Mouse (Mus musculus): ENCODE measurements around the gene Olfr107. TPM values are rescaled to one million over a fixed set of nuclear protein-coding genes. Genes with fewer than 3 reads are reported as not detected.

Olfr107 gene
- polyA plus RNA-seq (2015; fragmentation: Nextera tagmentation; extraction: Ambion mirVana) = 0.04 TPM in 1 of 2 replicates, not detected in the other

DNA sequence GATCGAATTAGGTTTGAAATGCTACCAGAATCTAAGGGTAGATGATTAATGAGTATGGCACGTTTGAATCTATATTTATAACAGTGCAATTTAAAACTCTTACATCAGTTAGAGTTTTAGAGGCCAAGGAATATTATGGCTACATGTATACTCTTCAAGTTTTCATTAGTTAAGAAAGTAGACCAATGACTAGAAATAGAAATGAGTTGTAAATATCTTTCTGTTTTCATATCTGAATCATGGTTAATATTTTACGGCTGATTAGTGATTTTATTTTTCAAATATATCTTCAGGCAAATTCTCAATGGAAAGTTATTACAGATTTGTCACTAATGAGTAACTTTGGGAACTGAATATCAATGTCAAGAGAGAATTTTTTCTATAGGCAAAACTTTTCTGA is at the start of gene Olfr107:
TSS of gene Olfr107 (plus strand) at position 301 of the 400 bp plus-strand sequence.
- no peak within 1 kb of the TSS for H3K4me3 ChIP-seq
- H3K4me1 ChIP-seq = no peaks in the 10 kb centered on the region
- no peak for ATAC-seq (ENCODE audit: low FRiP score, low read depth)

DNA sequence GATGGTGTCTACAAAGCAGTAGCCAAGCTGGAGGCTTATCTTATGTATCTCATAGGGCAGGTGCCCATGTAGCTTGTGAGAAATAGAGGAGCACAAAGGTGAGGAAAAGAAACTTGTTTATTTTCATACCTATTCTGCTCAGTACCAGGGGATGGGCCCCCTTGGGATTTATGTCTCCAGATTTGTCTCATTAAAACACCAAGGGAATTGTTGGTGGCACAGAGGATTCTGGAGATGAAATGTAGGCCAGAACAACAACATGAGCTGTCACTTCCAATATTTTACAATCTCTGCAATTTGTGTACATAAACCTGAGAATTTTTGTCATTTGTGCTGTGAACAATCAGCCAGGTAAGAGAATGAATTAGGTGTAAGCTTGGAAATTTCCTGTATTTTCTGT is 39.7 kb upstream of the Olfr107 start, which contains the start of gene Olfr104-ps:
TSS of gene Olfr104-ps (plus strand) at position 301 of the 400 bp plus-strand sequence.
- Histone ChIP-seq H3K4me3 (no peak within 1 kb of the TSS), H3K4me2 (replicated peaks) (no peak within 1 kb of the TSS), H3K4me1 (no peaks in the 10 kb centered on the region), H3K27ac (no peak within 1 kb of the TSS), H3K27me3 (no peaks in the 10 kb centered on the region), H3K9ac (no peak within 1 kb of the TSS), H3K9me3 (no peaks in the 10 kb centered on the region), H3K36me3 (no peaks in the 10 kb centered on the region)
- ATAC-seq (ENCODE audit: low FRiP score, low read depth) = no peak

More for the DNA sequence above, at the start of gene Olfr107:
- Histone ChIP-seq H3K4me2 (replicated peaks) (no peak within 1 kb of the TSS), H3K9me3 (no peaks in the 10 kb centered on the region), H3K27me3 (no peaks in the 10 kb centered on the region), H3K36me3 (no peaks in the 10 kb centered on the region), H3K9ac (no peak within 1 kb of the TSS), H3K27ac (no peak within 1 kb of the TSS)
- WGBS = 78% methylated on average over 3 of the region's 3 CpGs

DNA sequence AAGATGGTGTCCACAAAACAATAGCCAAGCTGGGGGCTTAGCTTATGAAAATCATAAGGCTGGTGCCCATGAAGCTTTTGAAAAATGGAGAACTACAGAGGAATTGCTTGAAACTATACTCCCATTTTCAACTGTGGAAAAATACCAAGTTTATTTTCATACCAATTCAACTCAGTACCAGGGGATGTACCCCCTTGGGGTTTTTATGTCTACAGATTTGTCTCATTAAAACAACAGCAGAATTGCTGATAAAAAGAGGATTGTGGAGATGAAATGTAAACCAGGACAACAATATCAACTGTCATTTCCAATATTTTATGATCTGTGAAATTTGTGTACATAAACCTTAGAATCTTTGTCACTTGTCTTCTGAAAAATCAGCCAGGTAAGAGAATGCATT is 20.3 kb upstream of the Olfr107 start, which contains the start of gene Olfr105-ps:
TSS of gene Olfr105-ps (plus strand) at position 301 of the 400 bp plus-strand sequence.
- no peak within 1 kb of the TSS for H3K4me3 ChIP-seq
- 0 out of 2 replicates have a peak, but pooled peaks cover 2% of the 10 kb centered on the region for H3K9me3 ChIP-seq
- no peaks in the 10 kb centered on the region for H3K27me3 ChIP-seq
- no peak within 1 kb of the TSS for H3K27ac ChIP-seq
- no peak for ATAC-seq (ENCODE audit: low FRiP score, low read depth)
- no peaks in the 10 kb centered on the region for H3K4me1 ChIP-seq
- H3K9ac ChIP-seq = no peak within 1 kb of the TSS
- no peaks in the 10 kb centered on the region for H3K36me3 ChIP-seq
- H3K4me2 ChIP-seq (replicated peaks) = no peak within 1 kb of the TSS

DNA sequence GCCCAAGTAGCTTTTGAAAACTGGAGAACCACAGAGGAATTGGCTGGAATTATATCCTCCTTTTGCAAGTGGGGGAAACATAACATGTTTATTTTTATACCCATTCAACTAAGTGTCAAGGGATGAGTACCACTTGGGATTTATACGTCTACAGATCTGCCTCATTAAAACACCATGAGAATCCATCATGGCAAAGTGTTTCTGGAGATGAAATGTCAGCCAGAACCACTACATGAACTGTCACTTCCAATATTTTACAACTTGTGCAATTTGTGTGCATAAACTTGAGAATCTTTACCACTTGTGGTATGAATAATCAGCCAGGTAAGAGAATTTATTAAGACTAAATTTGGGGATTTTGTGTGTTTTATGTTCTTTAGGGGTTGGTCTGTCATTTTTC is 8.9 kb upstream of the Olfr107 start, which contains the start of gene Olfr106-ps:
TSS of gene Olfr106-ps (plus strand) at position 301 of the 400 bp plus-strand sequence.
- no peaks in the 10 kb centered on the region for H3K4me1 ChIP-seq
- H3K9ac ChIP-seq = no peak within 1 kb of the TSS
- no peak for ATAC-seq (ENCODE audit: low FRiP score, low read depth)
- no peaks in the 10 kb centered on the region for H3K36me3 ChIP-seq
- WGBS = 72% methylated on average over 1 of the region's 1 CpGs
- H3K9me3 ChIP-seq = no peaks in the 10 kb centered on the region
- no peak within 1 kb of the TSS for H3K4me3 ChIP-seq
- no peaks in the 10 kb centered on the region for H3K27me3 ChIP-seq
- H3K27ac ChIP-seq = no peak within 1 kb of the TSS
- no peak within 1 kb of the TSS for H3K4me2 ChIP-seq (replicated peaks)

DNA sequence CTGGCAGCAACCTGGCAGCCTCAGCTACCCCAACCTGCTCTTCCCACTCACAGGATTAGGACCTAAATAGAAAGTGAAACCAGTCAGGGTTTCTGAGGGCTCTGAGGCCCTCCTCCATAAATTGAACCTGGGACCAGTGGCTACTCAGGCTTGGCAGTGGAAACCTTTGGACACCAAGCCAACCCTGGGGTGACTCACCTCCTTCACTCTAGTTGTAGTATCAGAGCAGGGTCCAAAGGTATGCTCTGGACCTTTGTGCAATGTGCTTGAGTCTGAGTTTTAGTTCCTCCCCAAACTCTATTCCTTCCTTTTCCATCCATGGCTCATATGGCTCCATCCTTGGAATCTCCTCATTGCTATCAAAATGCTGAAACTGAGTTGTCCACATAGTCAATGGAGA is 14.4 kb downstream of the Olfr107 start:
- no peaks in the 10 kb centered on the region for H3K4me1 ChIP-seq
- H3K4me2 ChIP-seq (replicated peaks) = no peak overlapping the region
- no peak overlapping the region for H3K27ac ChIP-seq
- no peaks in the 10 kb centered on the region for H3K36me3 ChIP-seq
- no peaks in the 10 kb centered on the region for H3K27me3 ChIP-seq
- H3K4me3 ChIP-seq = no peak overlapping the region
- no peak for ATAC-seq (ENCODE audit: low FRiP score, low read depth)
- H3K9ac ChIP-seq = no peak overlapping the region
- H3K9me3 ChIP-seq = 0 out of 2 replicates have a peak, but pooled peaks cover 7% of the 10 kb centered on the region

GRCm38 (mm10) chr17:37445180-37445579 is 46.2 kb downstream of the Olfr107 start, which contains the start of gene Olfr108:
Olfr108 (plus strand) TSS chr17:37445480.
- Histone ChIP-seq H3K27ac (no peak within 1 kb of the TSS), H3K4me3 (no peak within 1 kb of the TSS), H3K27me3 (no peaks in the 10 kb centered on the region), H3K4me2 (replicated peaks) (no peak within 1 kb of the TSS), H3K9ac (no peak within 1 kb of the TSS), H3K4me1 (no peaks in the 10 kb centered on the region), H3K36me3 (no peaks in the 10 kb centered on the region), H3K9me3 (no peaks in the 10 kb centered on the region; the same call in 1 of the 2 replicates)
- WGBS = 82% methylated on average over 1 of the region's 1 CpGs
- ATAC-seq (ENCODE audit: low FRiP score, low read depth) = no peak

Other genes with a start within 250 kb of the Olfr107 start
- not detected in 2 replicates for gene Olfr93, start 237.7 kb upstream of the Olfr107 start, polyA plus RNA-seq (2015; fragmentation: Nextera tagmentation; extraction: Ambion mirVana)
- not detected in 2 replicates for gene Ubd, start 205.3 kb upstream of the Olfr107 start, polyA plus RNA-seq (2015; fragmentation: Nextera tagmentation; extraction: Ambion mirVana)
- gene Olfr94, start 198.2 kb upstream of the Olfr107 start, polyA plus RNA-seq (2015; fragmentation: Nextera tagmentation; extraction: Ambion mirVana) = not detected in 2 replicates
- gene Olfr95, start 186.1 kb upstream of the Olfr107 start, polyA plus RNA-seq (2015; fragmentation: Nextera tagmentation; extraction: Ambion mirVana) = not detected in 2 replicates
- not detected in 2 replicates for gene Olfr96, start 179.1 kb upstream of the Olfr107 start, polyA plus RNA-seq (2015; fragmentation: Nextera tagmentation; extraction: Ambion mirVana)
- gene Olfr97, start 161.9 kb upstream of the Olfr107 start, polyA plus RNA-seq (2015; fragmentation: Nextera tagmentation; extraction: Ambion mirVana) = not detected in 2 replicates
- gene Olfr98, start 135.5 kb upstream of the Olfr107 start, polyA plus RNA-seq (2015; fragmentation: Nextera tagmentation; extraction: Ambion mirVana) = not detected in 2 replicates
- gene H2-M3, start 129.0 kb upstream of the Olfr107 start, polyA plus RNA-seq (2015; fragmentation: Nextera tagmentation; extraction: Ambion mirVana) = 1.8 and 2.0 TPM in 2 replicates
- gene Olfr99, start 115.8 kb upstream of the Olfr107 start, polyA plus RNA-seq (2015; fragmentation: Nextera tagmentation; extraction: Ambion mirVana) = not detected in 2 replicates
- not detected in 2 replicates for gene Olfr101, start 94.9 kb upstream of the Olfr107 start, polyA plus RNA-seq (2015; fragmentation: Nextera tagmentation; extraction: Ambion mirVana)
- not detected in 2 replicates for gene Olfr102, start 82.2 kb upstream of the Olfr107 start, polyA plus RNA-seq (2015; fragmentation: Nextera tagmentation; extraction: Ambion mirVana)
- gene Olfr103, start 59.5 kb upstream of the Olfr107 start, polyA plus RNA-seq (2015; fragmentation: Nextera tagmentation; extraction: Ambion mirVana) = not detected in 2 replicates
- gene Olfr104-ps, start 39.6 kb upstream of the Olfr107 start, polyA plus RNA-seq (2015; fragmentation: Nextera tagmentation; extraction: Ambion mirVana) = not detected in 2 replicates
- gene Olfr105-ps, start 20.2 kb upstream of the Olfr107 start, polyA plus RNA-seq (2015; fragmentation: Nextera tagmentation; extraction: Ambion mirVana) = not detected in 2 replicates
- gene Olfr106-ps, start 8.8 kb upstream of the Olfr107 start, polyA plus RNA-seq (2015; fragmentation: Nextera tagmentation; extraction: Ambion mirVana) = not detected in 2 replicates
- not detected in 2 replicates for gene Olfr108, start 46.3 kb downstream of the Olfr107 start, polyA plus RNA-seq (2015; fragmentation: Nextera tagmentation; extraction: Ambion mirVana)
- gene Olfr109, start 59.7 kb downstream of the Olfr107 start, polyA plus RNA-seq (2015; fragmentation: Nextera tagmentation; extraction: Ambion mirVana) = not detected in 2 replicates
- not detected in 2 replicates for gene H2-M2, start 84.3 kb downstream of the Olfr107 start, polyA plus RNA-seq (2015; fragmentation: Nextera tagmentation; extraction: Ambion mirVana)
- not detected in 2 replicates for gene Olfr110, start 93.2 kb downstream of the Olfr107 start, polyA plus RNA-seq (2015; fragmentation: Nextera tagmentation; extraction: Ambion mirVana)
- not detected in 2 replicates for gene Olfr111, start 108.8 kb downstream of the Olfr107 start, polyA plus RNA-seq (2015; fragmentation: Nextera tagmentation; extraction: Ambion mirVana)
- gene Olfr112, start 170.2 kb downstream of the Olfr107 start, polyA plus RNA-seq (2015; fragmentation: Nextera tagmentation; extraction: Ambion mirVana) = not detected in 2 replicates
- gene Olfr113, start 178.4 kb downstream of the Olfr107 start, polyA plus RNA-seq (2015; fragmentation: Nextera tagmentation; extraction: Ambion mirVana) = not detected in 2 replicates
- not detected in 2 replicates for gene Olfr114, start 193.5 kb downstream of the Olfr107 start, polyA plus RNA-seq (2015; fragmentation: Nextera tagmentation; extraction: Ambion mirVana)
- not detected in 2 replicates for gene Olfr115, start 227.9 kb downstream of the Olfr107 start, polyA plus RNA-seq (2015; fragmentation: Nextera tagmentation; extraction: Ambion mirVana)
- gene Olfr116, start 228.0 kb downstream of the Olfr107 start, polyA plus RNA-seq (2015; fragmentation: Nextera tagmentation; extraction: Ambion mirVana) = not detected in 2 replicates